18 mouse cellular contexts compared by ENCODE assay signal in the genomic region with DNA sequence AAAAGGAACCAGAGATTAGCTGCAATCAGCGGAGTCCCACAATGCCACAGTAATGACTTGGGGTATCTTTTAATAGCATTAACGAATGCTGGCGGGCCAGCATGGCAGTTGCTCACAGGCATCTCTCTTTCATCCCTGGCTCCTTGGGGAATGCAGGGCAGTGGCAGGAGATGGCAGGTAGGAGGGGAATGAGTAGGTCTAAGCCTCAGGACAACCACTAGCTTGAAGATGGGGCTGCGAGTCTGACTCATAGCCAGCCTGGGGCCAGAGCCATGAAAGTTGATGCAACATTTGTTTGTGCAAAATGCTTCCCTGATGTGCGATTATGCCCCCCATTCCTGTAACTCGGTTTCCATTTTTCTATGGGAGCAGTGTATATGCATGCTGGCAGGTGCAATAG. TPM values are rescaled to one million over a fixed set of nuclear protein-coding genes. Genes with fewer than 3 reads are reported as not detected.
DNase-seq lines count a peak whose midpoint lies in the region; TF ChIP-seq lines count a peak whose summit lies in the region.
"Had no signal": no experiment of that assay in that cellular context is flagged by ENCODE, and none has a peak within 500 bp of the region (broad histone marks: within the 10 kb centered on the region; RNA-seq: fewer than 3 reads in every experiment).

No protein-coding gene starts in this region.

- no peak for TF ChIP-seq POLR2A in myocyte (IDR thresholded peaks at IDR 0.05; ENCODE audit: insufficient read length, low read depth)

- H3K4me2 ChIP-seq in myocyte (ENCODE audit: low read depth), result peak overlapping the region; percentile 75
- H3K4me2 ChIP-seq: forebrain, embryonic 13.5 days; heart, embryonic 15.5 days; kidney, embryonic 15.5 days; limb, embryonic 13.5 days; liver, embryonic 15.5 days; neural tube, embryonic 12.5 days had no signal

- H3K79me2 ChIP-seq in myocyte (ENCODE audit: control insufficient read depth, insufficient read depth), result no peaks in the 10 kb centered on the region

- H3K36me3 ChIP-seq in myocyte (ENCODE audit: control insufficient read depth, insufficient read depth), result no peaks in the 10 kb centered on the region
- H3K36me3 ChIP-seq: heart, embryonic 15.5 days; hindbrain, embryonic 10.5 days; kidney, embryonic 15.5 days; limb, embryonic 13.5 days; liver, embryonic 15.5 days; neural tube, embryonic 12.5 days had no signal

- no peak overlapping the region for H3ac ChIP-seq in myocyte (ENCODE audit: control insufficient read depth, insufficient read length)

- H3K4me3 ChIP-seq in myocyte, result no peak overlapping the region
- H3K4me3 ChIP-seq: forebrain, embryonic 13.5 days; heart, embryonic 15.5 days; hindbrain, embryonic 10.5 days; kidney, embryonic 15.5 days; limb, embryonic 13.5 days; liver, embryonic 15.5 days; neural tube, embryonic 12.5 days had no signal

- H3K27me3 ChIP-seq in myocyte (ENCODE audit: control insufficient read depth, insufficient read depth, insufficient read length), result no peaks in the 10 kb centered on the region
- H3K27me3 ChIP-seq: forebrain, embryonic 13.5 days; heart, embryonic 15.5 days; kidney, embryonic 15.5 days; liver, embryonic 15.5 days; neural tube, embryonic 12.5 days had no signal

- DNase-seq in heart, adult 11 months, result peak; percentile 88
- no peak for DNase-seq in heart, adult 9 months (ENCODE audit: low spot score in 2 of 2)
- DNase-seq in 3T3-L1 (ENCODE audit: low read depth, low spot score) (peak; percentile 66), NIH3T3 (ENCODE audit: low read depth) (peak; percentile 70)
- no peak for DNase-seq in spleen, postnatal 14 days (ENCODE audit: low spot score in 2 of 2)
- DNase-seq in spleen, adult 18-20 months, result no peak
- DNase-seq: cerebellum, adult 9-10 months; kidney, postnatal 4 days; thymus, adult 2 months had no signal

TF ChIP-seq in myocyte, 11 proteins besides CTCF, POLR2A, EP300 and RAD21:
- peak in 1 of 3 experiments; percentile 1 for TF ChIP-seq MYOD1 (IDR thresholded peaks at IDR 0.05; ENCODE audit: control insufficient read depth in 1 of 3, insufficient read length in 2 of 3, low read depth in 2 of 3)
- no peak for TF ChIP-seq TCF3 (IDR thresholded peaks at IDR 0.05; ENCODE audit: insufficient read length, low read depth)
- no peak for TF ChIP-seq POLR2AphosphoS2 (IDR thresholded peaks at IDR 0.05; ENCODE audit: insufficient read length, low read depth)
- TF ChIP-seq E2F4 (IDR thresholded peaks at IDR 0.05; ENCODE audit: insufficient read depth), result no peak
- peak; percentile 84 for TF ChIP-seq CEBPB (IDR thresholded peaks at IDR 0.05; ENCODE audit: insufficient read depth, poor library complexity, severe bottlenecking)
- peak in 1 of 3 experiments; percentile 2 for TF ChIP-seq MYOG (IDR thresholded peaks at IDR 0.05; ENCODE audit: control insufficient read depth in 1 of 3, insufficient read depth in 1 of 3, insufficient read length in 2 of 3, low read depth in 2 of 3)
- TF ChIP-seq MAX (IDR thresholded peaks at IDR 0.05; ENCODE audit: low read depth), result no peak
- TF ChIP-seq USF1 (IDR thresholded peaks at IDR 0.05; ENCODE audit: low read depth), result no peak
- no peak for TF ChIP-seq TCF12 (IDR thresholded peaks at IDR 0.05; ENCODE audit: insufficient read depth, poor library complexity, severe bottlenecking)
- TF ChIP-seq SRF (IDR thresholded peaks at IDR 0.05; ENCODE audit: control insufficient read depth, insufficient read length, low read depth), result no peak

RNA-seq across cellular contexts. Expression of a gene that starts 25.2 kb away (rescaled TPM):
- polyA plus RNA-seq in myocyte (2012; fragmentation: generic; extraction: Trizol), result 1.9 TPM
- polyA plus RNA-seq: CD4-positive, CD25-positive, alpha-beta regulatory T cell, adult 4 months had no signal

Comparison
In these comparisons a context has a peak if more than half of its experiments do, and no peak if none do; other contexts are left out.
1. DNase-seq: peak in heart, adult 11 months (single experiment), 3T3-L1 (single experiment) and NIH3T3 (single experiment); none in heart, adult 9 months (0 of 2), spleen, postnatal 14 days (0 of 2) and spleen, adult 18-20 months (0 of 2).